Comparison of ENCODE assay signal across 11 mouse cellular contexts in genomic region chr5:15498774-15499400, GRCm38 (mm10). TPM values are rescaled to one million over a fixed set of nuclear protein-coding genes. Genes with fewer than 3 reads are reported as not detected.
DNase-seq lines count a peak whose midpoint lies in the region; ATAC-seq and TF ChIP-seq lines count a peak whose summit lies in the region.
"Not testable (repeated sequence)": the region's sequence is repeated elsewhere in the genome, so short reads cannot be mapped to it uniquely, and the experiment has no call there.
"Had no signal": no experiment of that assay in that cellular context is flagged by ENCODE, and none has a peak within 500 bp of the region (broad histone marks: within the 10 kb centered on the region; RNA-seq: fewer than 3 reads in every experiment).

No protein-coding gene starts in this region.

- peaks cover 45% of the 10 kb centered on the region for H3K9me3 ChIP-seq in hindbrain, embryonic 13.5 days
- H3K9me3 ChIP-seq in limb, embryonic 13.5 days: peaks cover 36% of the 10 kb centered on the region

- not testable (repeated sequence) for H3K36me3 ChIP-seq in hindbrain, embryonic 13.5 days; limb, embryonic 13.5 days

- not testable (repeated sequence) for H3K9ac ChIP-seq in hindbrain, embryonic 13.5 days; limb, embryonic 13.5 days

- H3K27me3 ChIP-seq in hindbrain, embryonic 13.5 days; limb, embryonic 13.5 days: not testable (repeated sequence)

- intact Hi-C loops in gastrocnemius, adult 2 months (cut with DNase I): not testable (repeated sequence)

- H3K4me1 ChIP-seq in hindbrain, embryonic 13.5 days (replicated peaks); limb, embryonic 13.5 days: not testable (repeated sequence)

- DNase-seq in gastrocnemius, adult 2 months: peak; percentile 31
- peak; percentile 31 for DNase-seq in kidney, postnatal 14 days
- peak; percentile 15 for DNase-seq in lung, postnatal 14 days
- peak; percentile 25 for DNase-seq in right cerebral cortex, postnatal 14 days

- H3K4me3 ChIP-seq in gastrocnemius, adult 2 months; hindbrain, embryonic 13.5 days; limb, embryonic 13.5 days: not testable (repeated sequence)

- not testable (repeated sequence) for H3K4me2 ChIP-seq in hindbrain, embryonic 13.5 days; limb, embryonic 13.5 days (replicated peaks)

- peak; percentile 54 for TF ChIP-seq CTCF in gastrocnemius, adult 2 months (IDR thresholded peaks at IDR 0.05)

- H3K27ac ChIP-seq in gastrocnemius, adult 2 months; hindbrain, embryonic 13.5 days; limb, embryonic 13.5 days: not testable (repeated sequence)

- 36% methylated on average over 5 of the region's 5 CpGs for WGBS in hindbrain, embryonic 13.5 days
- WGBS in limb, embryonic 13.5 days: 26% methylated on average over 5 of the region's 5 CpGs

- ATAC-seq in cerebellum, adult (ENCODE audit: insufficient number of reproducible peaks, low FRiP score, low TSS enrichment): peak; percentile 78
- peak; percentile 86 for ATAC-seq in hindbrain, embryonic 13.5 days (ENCODE audit: low FRiP score)
- ATAC-seq in limb, embryonic 13.5 days (ENCODE audit: low FRiP score, low read depth): peak; percentile 84

RNA-seq across cellular contexts. Expression of gene Gm21149, which starts 22.6 kb away (rescaled TPM):
- not detected for total RNA-seq in gastrocnemius, adult 2 months (2021)
- not detected in 2 replicates for polyA plus RNA-seq in hindbrain, embryonic 13.5 days (2015; fragmentation: Nextera tagmentation; extraction: Ambion mirVana)
- polyA plus RNA-seq in limb, embryonic 13.5 days (2015; fragmentation: Nextera tagmentation; extraction: Ambion mirVana): not detected in 2 replicates
- total RNA-seq: granulocyte monocyte progenitor cell, adult 5-6 weeks; left cerebral cortex, postnatal 14 days had no signal
- polyA plus RNA-seq: Patski; small intestine, adult 2 months had no signal

RNA-seq across cellular contexts. Expression of gene Gm21190, which starts 30.1 kb away (rescaled TPM):
- total RNA-seq in gastrocnemius, adult 2 months (2021): not detected
- polyA plus RNA-seq in hindbrain, embryonic 13.5 days (2015; fragmentation: Nextera tagmentation; extraction: Ambion mirVana): not detected in 2 replicates
- not detected in 2 replicates for polyA plus RNA-seq in limb, embryonic 13.5 days (2015; fragmentation: Nextera tagmentation; extraction: Ambion mirVana)
- total RNA-seq: granulocyte monocyte progenitor cell, adult 5-6 weeks; left cerebral cortex, postnatal 14 days had no signal
- polyA plus RNA-seq: Patski; small intestine, adult 2 months had no signal
